Mouse (Mus musculus): ENCODE data around the gene Fbxo34. TPM values are rescaled to one million over a fixed set of nuclear protein-coding genes. Genes with fewer than 3 reads are reported as not detected.
"Not testable (repeated sequence)": the region's sequence is repeated elsewhere in the genome, so short reads cannot be mapped to it uniquely, and the experiment has no call there.

Gene Fbxo34
- polyA plus RNA-seq, 1 experiment from 2014 or later = 23.3 TPM

DNA sequence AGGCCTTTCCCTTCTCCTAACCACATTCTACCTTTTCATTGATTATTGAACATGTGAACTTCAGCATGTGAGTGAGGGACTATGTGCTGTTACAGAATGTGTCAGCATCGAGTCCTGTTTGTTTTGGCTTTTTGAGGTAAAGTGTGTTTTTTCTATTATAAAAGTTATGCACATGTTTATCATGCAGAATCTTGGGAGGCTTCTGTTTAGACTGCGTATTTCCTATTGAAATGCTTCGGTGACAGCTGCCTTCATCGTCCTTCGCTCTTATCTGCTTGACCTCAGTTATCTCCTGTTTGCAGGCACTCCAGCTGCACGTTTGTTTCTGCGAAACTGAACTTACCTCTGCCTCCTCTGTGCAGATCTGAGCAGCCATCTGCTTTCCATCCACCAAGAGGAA lies 72.1 kb downstream of the Fbxo34 start:
- H3K36me3 ChIP-seq = no peaks in the 10 kb centered on the region
- ATAC-seq (ENCODE audit: insufficient read depth, low FRiP score, low read depth) = peak; percentile 86
- 29% methylated on average over 7 of the region's 7 CpGs for WGBS
- no peaks in the 10 kb centered on the region for H3K4me1 ChIP-seq
- no peaks in the 10 kb centered on the region for H3K9me3 ChIP-seq
- no peak overlapping the region for H3K9ac ChIP-seq
- H3K4me2 ChIP-seq = no peak overlapping the region
- H3K4me3 ChIP-seq (replicated peaks) = no peak overlapping the region
- no peaks in the 10 kb centered on the region for H3K27me3 ChIP-seq (replicated peaks)
- H3K27ac ChIP-seq = 0 out of 2 replicates have a peak overlapping the region, but pooled peaks have one; percentile 4

GRCm38 (mm10) chr14:47525374-47525773 lies 75.2 kb downstream of the Fbxo34 start:
- Histone ChIP-seq H3K27ac (no peak overlapping the region), H3K4me1 (no peaks in the 10 kb centered on the region), H3K36me3 (no peaks in the 10 kb centered on the region), H3K4me2 (no peak overlapping the region), H3K9ac (no peak overlapping the region), H3K27me3 (replicated peaks) (no peaks in the 10 kb centered on the region), H3K4me3 (replicated peaks) (no peak overlapping the region), H3K9me3 (no peaks in the 10 kb centered on the region)
- WGBS = 57% methylated on average over 8 of the region's 8 CpGs
- ATAC-seq (ENCODE audit: insufficient read depth, low FRiP score, low read depth) = no peak

DNA sequence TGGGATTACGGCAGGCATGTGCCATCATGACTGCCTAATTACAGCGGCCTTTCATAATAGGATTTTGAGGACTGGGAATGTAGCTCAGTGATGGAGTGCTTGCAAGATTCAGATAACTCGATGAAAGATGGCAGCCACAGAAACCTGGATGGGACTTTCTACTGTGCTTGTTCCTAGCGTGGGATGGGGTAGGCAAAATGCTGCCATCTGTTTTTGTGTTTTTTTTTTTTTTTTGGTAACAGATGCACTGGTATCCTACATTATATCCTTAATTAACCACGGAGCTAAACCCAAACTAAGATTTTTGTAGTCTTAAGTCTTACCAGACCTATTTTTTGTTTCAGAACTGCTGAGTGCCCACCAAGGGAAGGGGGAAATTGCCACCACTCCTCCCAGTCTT lies 75.6 kb downstream of the Fbxo34 start:
- H3K27ac ChIP-seq = no peak overlapping the region
- no peak overlapping the region for H3K9ac ChIP-seq
- no peak overlapping the region for H3K4me3 ChIP-seq (replicated peaks)
- H3K4me2 ChIP-seq = no peak overlapping the region
- no peaks in the 10 kb centered on the region for H3K4me1 ChIP-seq
- no peaks in the 10 kb centered on the region for H3K27me3 ChIP-seq (replicated peaks)
- no peak for ATAC-seq (ENCODE audit: insufficient read depth, low FRiP score, low read depth)
- 92% methylated on average over 5 of the region's 5 CpGs for WGBS
- no peaks in the 10 kb centered on the region for H3K9me3 ChIP-seq
- no peaks in the 10 kb centered on the region for H3K36me3 ChIP-seq

- 68% methylated on average over 2 of the region's 2 CpGs for WGBS
- no peak overlapping the region for H3K27ac ChIP-seq
- ATAC-seq (ENCODE audit: insufficient read depth, low FRiP score, low read depth) = peak; percentile 89
These were observed 77.6 kb downstream of the Fbxo34 start for GRCm38 (mm10) chr14:47527833-47528232.

DNA sequence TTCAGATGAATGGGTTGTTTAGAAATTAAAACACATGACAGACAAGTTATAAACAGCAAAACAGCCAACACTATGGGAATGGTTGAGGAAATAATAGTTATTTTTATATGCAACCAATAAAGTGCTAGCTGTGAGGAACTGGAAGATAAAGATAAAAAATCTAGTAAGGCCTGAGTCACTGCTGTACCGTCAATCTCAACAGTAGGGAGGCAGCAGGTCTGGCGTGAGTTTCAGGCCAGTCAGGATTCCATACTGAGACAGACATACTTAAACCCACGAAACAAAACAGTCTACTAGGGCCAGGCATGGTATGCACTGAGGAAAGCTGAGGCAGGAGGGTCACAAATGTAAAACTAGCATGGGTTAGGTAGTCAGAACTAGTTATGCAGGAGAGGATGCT lies 78.1 kb downstream of the Fbxo34 start:
- H3K27ac ChIP-seq = no peak overlapping the region
- no peaks in the 10 kb centered on the region for H3K9me3 ChIP-seq
- H3K4me1 ChIP-seq = peaks cover 2% of the 10 kb centered on the region; the same call in 1 of the 2 replicates
- H3K36me3 ChIP-seq = no peaks in the 10 kb centered on the region
- no peak overlapping the region for H3K4me3 ChIP-seq (replicated peaks)
- H3K4me2 ChIP-seq = no peak overlapping the region
- H3K27me3 ChIP-seq (replicated peaks) = no peaks in the 10 kb centered on the region
- WGBS = 80% methylated on average over 3 of the region's 3 CpGs
- no peak for ATAC-seq (ENCODE audit: insufficient read depth, low FRiP score, low read depth)
- no peak overlapping the region for H3K9ac ChIP-seq

More at GRCm38 (mm10) chr14:47527833-47528232, 77.6 kb downstream of the Fbxo34 start:
- no peak overlapping the region for H3K4me3 ChIP-seq (replicated peaks)
- no peaks in the 10 kb centered on the region for H3K27me3 ChIP-seq (replicated peaks)
- no peak overlapping the region for H3K9ac ChIP-seq
- H3K9me3 ChIP-seq = no peaks in the 10 kb centered on the region
- H3K4me1 ChIP-seq = no peaks in the 10 kb centered on the region
- H3K36me3 ChIP-seq = no peaks in the 10 kb centered on the region
- no peak overlapping the region for H3K4me2 ChIP-seq

DNA sequence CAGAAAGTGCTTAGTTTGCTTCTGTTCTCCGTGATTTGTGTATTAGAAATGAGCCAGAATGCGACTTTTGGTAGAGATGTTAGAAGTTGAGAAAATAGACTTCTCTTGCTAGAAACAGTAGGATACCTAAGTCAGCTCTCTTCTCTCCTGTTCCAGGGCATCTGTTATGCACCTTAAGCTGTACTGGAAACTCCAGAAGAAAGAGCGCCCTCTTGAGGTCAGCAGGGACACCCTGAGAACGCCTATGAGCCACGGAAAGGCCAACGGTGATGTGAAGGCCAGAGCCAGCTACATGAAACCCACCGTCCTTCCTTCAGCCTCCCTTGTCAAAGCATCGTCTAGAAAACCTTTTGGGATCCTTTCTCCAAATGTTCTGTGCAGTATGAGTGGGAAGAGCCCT lies 78.8 kb downstream of the Fbxo34 start:
- peaks cover 10% of the 10 kb centered on the region; the same call in 1 of the 2 replicates for H3K4me1 ChIP-seq
- ATAC-seq (ENCODE audit: insufficient read depth, low FRiP score, low read depth) = no peak
- WGBS = 37% methylated on average over 8 of the region's 8 CpGs
- H3K27ac ChIP-seq = no peak overlapping the region
- H3K9ac ChIP-seq = no peak overlapping the region
- H3K4me2 ChIP-seq = no peak overlapping the region
- no peaks in the 10 kb centered on the region for H3K27me3 ChIP-seq (replicated peaks)
- no peaks in the 10 kb centered on the region for H3K9me3 ChIP-seq
- no peaks in the 10 kb centered on the region for H3K36me3 ChIP-seq
- H3K4me3 ChIP-seq (replicated peaks) = no peak overlapping the region

GRCm38 (mm10) chr14:47529592-47529991 lies 79.4 kb downstream of the Fbxo34 start:
- H3K9me3 ChIP-seq; H3K9ac ChIP-seq; H3K36me3 ChIP-seq; ATAC-seq (ENCODE audit: insufficient read depth, low FRiP score, low read depth); H3K4me3 ChIP-seq (replicated peaks); H3K27me3 ChIP-seq (replicated peaks); H3K4me2 ChIP-seq; H3K27ac ChIP-seq: not testable (repeated sequence)
- peaks cover 13% of the 10 kb centered on the region; the same call in 1 of the 2 replicates for H3K4me1 ChIP-seq
- 89% methylated on average over 12 of the region's 12 CpGs for WGBS

DNA sequence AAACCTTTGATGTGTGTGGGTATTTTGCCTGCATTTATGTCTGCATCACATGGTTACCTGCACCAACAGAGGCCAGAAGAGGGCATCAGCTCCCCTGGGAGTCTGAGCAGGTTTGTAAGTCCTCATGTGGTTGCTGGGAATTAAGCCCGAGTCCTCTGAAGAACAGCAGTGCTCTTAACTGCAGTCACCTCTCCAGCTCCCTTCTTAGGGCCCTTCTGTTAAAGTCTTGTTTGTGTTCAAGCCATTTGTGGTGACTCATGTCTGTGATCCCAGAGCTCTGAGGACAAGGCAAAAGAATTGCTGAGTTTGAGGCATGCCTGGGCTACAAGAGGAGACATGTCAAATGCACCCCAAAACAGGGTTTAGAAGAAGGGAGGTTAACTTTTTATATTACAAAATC lies 82.3 kb downstream of the Fbxo34 start:
- peaks cover 13% of the 10 kb centered on the region; the same call in 1 of the 2 replicates for H3K4me1 ChIP-seq
- WGBS = 66% methylated on average over 1 of the region's 1 CpGs
- no peak overlapping the region for H3K9ac ChIP-seq
- H3K27ac ChIP-seq = peak overlapping the region; percentile 71; the same call in 1 of the 2 replicates
- H3K9me3 ChIP-seq = no peaks in the 10 kb centered on the region
- no peak overlapping the region for H3K4me3 ChIP-seq (replicated peaks)
- no peaks in the 10 kb centered on the region for H3K36me3 ChIP-seq
- H3K27me3 ChIP-seq (replicated peaks) = no peaks in the 10 kb centered on the region
- ATAC-seq (ENCODE audit: insufficient read depth, low FRiP score, low read depth) = no peak
- H3K4me2 ChIP-seq = no peak overlapping the region

GRCm38 (mm10) chr14:47533365-47534175 lies 83.3 kb downstream of the Fbxo34 start:
- H3K27me3 ChIP-seq (replicated peaks) = no peaks in the 10 kb centered on the region
- H3K4me2 ChIP-seq = peak overlapping the region; percentile 29; the same call in 1 of the 2 replicates
- H3K9me3 ChIP-seq = no peaks in the 10 kb centered on the region
- ATAC-seq (ENCODE audit: insufficient read depth, low FRiP score, low read depth) = peak; percentile 95
- no peaks in the 10 kb centered on the region for H3K36me3 ChIP-seq
- peaks cover 13% of the 10 kb centered on the region; the same call in 1 of the 2 replicates for H3K4me1 ChIP-seq
- 33% methylated on average over 11 of the region's 11 CpGs for WGBS
- peak overlapping the region; percentile 71; the same call in 1 of the 2 replicates for H3K27ac ChIP-seq
- H3K4me3 ChIP-seq (replicated peaks) = no peak overlapping the region
- H3K9ac ChIP-seq = no peak overlapping the region

DNA sequence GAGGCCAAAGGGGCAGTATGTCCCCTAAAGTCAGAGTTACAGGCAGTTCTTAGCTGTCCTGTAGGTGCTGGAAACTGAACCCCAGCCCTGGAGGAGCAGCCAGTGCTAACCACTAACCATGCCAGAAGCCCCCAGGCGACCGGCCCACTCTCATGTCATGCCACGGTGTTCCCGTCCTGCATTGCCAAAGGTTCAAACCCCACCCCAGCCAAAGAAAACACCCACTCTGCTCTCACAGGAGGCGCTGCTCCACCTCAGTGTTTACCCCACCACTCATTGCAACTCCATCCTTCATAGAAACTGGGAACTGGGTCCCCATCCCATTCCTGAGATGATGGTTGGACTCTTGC lies 83.9 kb downstream of the Fbxo34 start:
- no peak overlapping the region for H3K9ac ChIP-seq
- WGBS = 83% methylated on average over 5 of the region's 5 CpGs
- no peak for ATAC-seq (ENCODE audit: insufficient read depth, low FRiP score, low read depth)

DNA sequence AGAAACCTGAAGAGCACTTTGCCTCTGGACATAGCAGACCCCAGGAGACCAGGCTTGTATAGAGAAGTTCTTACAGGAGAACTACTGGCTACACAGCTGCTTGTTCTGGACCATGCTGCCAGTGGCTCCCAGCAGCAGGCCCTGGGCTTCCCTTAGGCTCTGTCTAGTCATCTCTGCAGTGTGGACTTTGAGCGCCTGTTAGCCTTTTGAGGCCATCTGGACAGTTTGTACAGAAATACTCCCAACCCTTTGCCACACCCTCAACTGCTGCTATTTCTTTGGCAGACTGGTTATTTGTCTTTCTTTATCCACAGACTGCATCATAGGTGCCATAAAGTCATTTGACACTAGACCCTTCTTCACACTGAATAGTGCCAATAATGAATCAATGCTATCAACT lies 84.9 kb downstream of the Fbxo34 start:
- 77% methylated on average over 1 of the region's 1 CpGs for WGBS
- Histone ChIP-seq H3K4me1 (peaks cover 13% of the 10 kb centered on the region; the same call in 1 of the 2 replicates), H3K9me3 (no peaks in the 10 kb centered on the region), H3K27me3 (replicated peaks) (no peaks in the 10 kb centered on the region), H3K4me2 (no peak overlapping the region), H3K4me3 (replicated peaks) (no peak overlapping the region), H3K9ac (no peak overlapping the region), H3K36me3 (peaks cover 1% of the 10 kb centered on the region; the same call in 1 of the 2 replicates), H3K27ac (no peak overlapping the region)
- no peak for ATAC-seq (ENCODE audit: insufficient read depth, low FRiP score, low read depth)

More for the DNA sequence above, 83.9 kb downstream of the Fbxo34 start:
- no peak overlapping the region for H3K4me3 ChIP-seq (replicated peaks)
- H3K9me3 ChIP-seq = no peaks in the 10 kb centered on the region
- no peak overlapping the region for H3K4me2 ChIP-seq
- no peaks in the 10 kb centered on the region for H3K36me3 ChIP-seq
- peaks cover 13% of the 10 kb centered on the region; the same call in 1 of the 2 replicates for H3K4me1 ChIP-seq
- H3K27ac ChIP-seq = no peak overlapping the region
- no peaks in the 10 kb centered on the region for H3K27me3 ChIP-seq (replicated peaks)

DNA sequence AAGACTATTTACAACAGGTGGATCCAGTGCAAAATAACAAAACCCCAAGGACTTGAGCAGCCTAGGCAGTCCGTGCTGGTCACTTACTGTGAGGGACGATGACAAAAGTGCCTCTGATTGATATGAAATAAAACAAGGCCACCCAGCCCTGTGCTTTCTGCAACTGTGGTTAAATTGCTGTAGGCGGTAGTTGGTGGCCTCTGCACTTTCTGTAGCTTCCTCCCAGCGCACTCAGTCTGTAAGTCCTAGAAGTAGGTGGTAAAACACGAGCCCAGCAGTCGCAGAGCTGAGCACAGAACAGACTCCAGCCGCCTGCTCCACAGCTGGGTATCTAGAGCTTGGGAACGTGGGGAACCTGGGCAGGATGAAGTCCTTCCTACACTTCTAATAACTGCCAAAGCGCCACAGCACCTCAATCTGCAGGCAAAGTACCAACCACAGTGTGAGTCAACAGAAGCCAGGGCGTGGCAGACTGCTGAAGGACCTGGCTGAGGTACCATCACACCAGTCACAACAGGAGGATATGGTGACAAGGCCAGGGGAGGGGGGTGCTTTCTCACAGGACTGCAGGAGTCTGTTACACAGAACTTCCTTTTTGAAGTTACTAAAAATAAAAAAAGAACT lies 91.2 kb downstream of the Fbxo34 start:
- Histone ChIP-seq H3K4me2 (no peak overlapping the region), H3K27ac (no peak overlapping the region), H3K4me1 (no peaks in the 10 kb centered on the region), H3K9me3 (no peaks in the 10 kb centered on the region), H3K4me3 (replicated peaks) (no peak overlapping the region), H3K27me3 (replicated peaks) (no peaks in the 10 kb centered on the region), H3K9ac (no peak overlapping the region), H3K36me3 (peaks cover 21% of the 10 kb centered on the region)
- 83% methylated on average over 10 of the region's 10 CpGs for WGBS
- no peak for ATAC-seq (ENCODE audit: insufficient read depth, low FRiP score, low read depth)
